Mouse (Mus musculus): ENCODE results near the gene Sec14l5.

DNA sequence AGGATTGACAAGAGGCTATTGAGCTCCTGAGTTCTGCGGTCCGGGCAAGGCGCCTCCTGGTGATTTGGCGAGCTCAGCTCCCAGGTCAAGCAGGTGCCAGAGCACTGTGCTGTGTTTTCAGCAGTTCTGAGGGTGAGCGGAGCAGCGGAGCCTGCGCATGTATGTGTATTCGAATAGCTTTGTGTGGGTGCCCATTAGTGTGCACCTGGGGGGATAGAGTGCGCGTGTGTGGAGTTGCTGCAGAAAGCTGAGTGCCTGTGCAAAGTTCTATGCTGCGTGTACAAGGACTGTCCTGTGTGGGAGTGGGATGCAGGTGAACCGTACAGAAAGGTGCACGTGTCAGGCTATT is at the start of gene Sec14l5:
- TF ChIP-seq CTCF (conservative IDR thresholded peaks at IDR 0.05; ENCODE audit: low read length): no peak
- TF ChIP-seq POU5F1 (IDR thresholded peaks at IDR 0.05; ENCODE audit: borderline replicate concordance, low read length): no peak
